Mouse (Mus musculus): Measurements from ENCODE around the gene Atp5b. TPM values are rescaled to one million over a fixed set of nuclear protein-coding genes. Genes with fewer than 3 reads are reported as not detected.

Atp5b gene
- polyA plus RNA-seq, 1 experiment from 2014 or later: 2,546 TPM

- POLR2A ChIA-PET: no interaction called here
- no peaks in the 10 kb centered on the region for H3K27me3 ChIP-seq
- in situ Hi-C loops (cut with MboI; ENCODE audit: low pct_unique_long_range_greater_than_20kb): no loop called here
- no peak for TF ChIP-seq CTCF (IDR thresholded peaks at IDR 0.05)
- no peak for DNase-seq (ENCODE audit: low read depth, low spot score)
- CTCF ChIA-PET: interaction anchor here (0.9 to 2.6 kb wide), 2 partner anchors 12 to 37 kb away, joined by 3 to 8 read pairs; partner anchors contain the start of gene Baz2a
- ATAC-seq: no peak
Observed at GRCm38 (mm10) chr10:128128143-128128542, 45.1 kb downstream of the Atp5b start.

- in situ Hi-C loops (cut with MboI; ENCODE audit: low pct_unique_long_range_greater_than_20kb): no loop called here
- TF ChIP-seq CTCF (IDR thresholded peaks at IDR 0.05): no peak
- CTCF ChIA-PET: interaction anchor here (0.9 to 2.6 kb wide), 3 partner anchors 9 to 52 kb away, joined by 3 to 9 read pairs (median 4); no protein-coding TSS in a partner anchor
Observed at GRCm38 (mm10) chr10:128131297-128131696, 48.2 kb downstream of the Atp5b start.

GRCm38 (mm10) chr10:128131812-128132211, 48.7 kb downstream of the Atp5b start:
- CTCF ChIA-PET: interaction anchor here (0.9 to 2.6 kb wide), 2 partner anchors 10 to 51 kb away, joined by 3 to 9 read pairs; no protein-coding TSS in a partner anchor
- H3K27me3 ChIP-seq: no peaks in the 10 kb centered on the region
- DNase-seq (ENCODE audit: low read depth, low spot score) (no peak), ATAC-seq (no peak)
- in situ Hi-C loops (cut with MboI; ENCODE audit: low pct_unique_long_range_greater_than_20kb): no loop called here
- TF ChIP-seq CTCF (IDR thresholded peaks at IDR 0.05): no peak
- POLR2A ChIA-PET: no interaction called here

More at GRCm38 (mm10) chr10:128131297-128131696, 48.2 kb downstream of the Atp5b start:
- no peaks in the 10 kb centered on the region for H3K27me3 ChIP-seq
- DNase-seq (ENCODE audit: low read depth, low spot score): no peak
- POLR2A ChIA-PET: no interaction called here
- no peak for ATAC-seq

- TF ChIP-seq CTCF (IDR thresholded peaks at IDR 0.05): no peak
- POLR2A ChIA-PET: interaction anchor here (0.8 kb wide), 1 partner anchor 11 kb away, joined by 3 read pairs; no protein-coding TSS in a partner anchor
- CTCF ChIA-PET: interaction anchor here (1.3 to 2.6 kb wide), 4 partner anchors 8 to 54 kb away, joined by 3 to 9 read pairs (median 4); no protein-coding TSS in a partner anchor
- no peaks in the 10 kb centered on the region for H3K27me3 ChIP-seq
- in situ Hi-C loops (cut with MboI; ENCODE audit: low pct_unique_long_range_greater_than_20kb): no loop called here
- no peak for ATAC-seq
- no peak for DNase-seq (ENCODE audit: low read depth, low spot score)
Observed at GRCm38 (mm10) chr10:128133650-128134332, 50.7 kb downstream of the Atp5b start.

- TF ChIP-seq CTCF (IDR thresholded peaks at IDR 0.05): no peak
Observed at GRCm38 (mm10) chr10:128135374-128135773, 52.3 kb downstream of the Atp5b start.

More at GRCm38 (mm10) chr10:128135374-128135773, 52.3 kb downstream of the Atp5b start:
- no peak for DNase-seq (ENCODE audit: low read depth, low spot score)
- H3K27me3 ChIP-seq: no peaks in the 10 kb centered on the region
- ChIA-PET POLR2A (no interaction called here), CTCF (interaction anchor here (0.7 to 1.7 kb wide), 2 partner anchors 36 to 45 kb away, joined by 3 read pairs; no protein-coding TSS in a partner anchor)
- in situ Hi-C loops (cut with MboI; ENCODE audit: low pct_unique_long_range_greater_than_20kb): no loop called here
- ATAC-seq: no peak

Other genes starting within 250 kb of the Atp5b start
- gene Rdh19, start 233.3 kb upstream of the Atp5b start, polyA plus RNA-seq (2021): not detected
- gene Rdh16f2, start 216.8 kb upstream of the Atp5b start, polyA plus RNA-seq (2021): not detected
- not detected for gene Rdh7, start 194.5 kb upstream of the Atp5b start, polyA plus RNA-seq (2021)
- not detected for gene Sdr9c7, start 184.8 kb upstream of the Atp5b start, polyA plus RNA-seq (2021)
- not detected for gene Hsd17b6, start 75.7 kb upstream of the Atp5b start, polyA plus RNA-seq (2021)
- gene Prim1, start 68.1 kb upstream of the Atp5b start, polyA plus RNA-seq (2021): 28.4 TPM
- 764 TPM for gene Naca, start 47.7 kb upstream of the Atp5b start, polyA plus RNA-seq (2021)
- 141 TPM for gene Ptges3, start 24.3 kb upstream of the Atp5b start, polyA plus RNA-seq (2021)
- 45.8 TPM for gene Baz2a, start 8.3 kb downstream of the Atp5b start, polyA plus RNA-seq (2021)
- gene Rbms2, start 97.0 kb downstream of the Atp5b start, polyA plus RNA-seq (2021): 74.2 TPM
- 1.6 TPM for gene Gls2, start 111.2 kb downstream of the Atp5b start, polyA plus RNA-seq (2021)
- 13.8 TPM for gene Spryd4, start 128.5 kb downstream of the Atp5b start, polyA plus RNA-seq (2021)
- 0.04 TPM for gene Mip, start 142.6 kb downstream of the Atp5b start, polyA plus RNA-seq (2021)
- gene Timeless, start 148.8 kb downstream of the Atp5b start, polyA plus RNA-seq (2021): 17.5 TPM
- 1.4 TPM for gene Apon, start 170.8 kb downstream of the Atp5b start, polyA plus RNA-seq (2021)
- gene Apof, start 185.4 kb downstream of the Atp5b start, polyA plus RNA-seq (2021): 0.10 TPM
- 29.5 TPM for gene Stat2, start 187.3 kb downstream of the Atp5b start, polyA plus RNA-seq (2021)
- 0.04 TPM for gene Il23a, start 215.5 kb downstream of the Atp5b start, polyA plus RNA-seq (2021)
- gene Pan2, start 220.1 kb downstream of the Atp5b start, polyA plus RNA-seq (2021): 20.3 TPM
- 200 TPM for gene Cnpy2, start 239.2 kb downstream of the Atp5b start, polyA plus RNA-seq (2021)

All from Patski (cell line).